Mouse (Mus musculus): Measurements from ENCODE around the gene Ctnnbl1. TPM values are rescaled to one million over a fixed set of nuclear protein-coding genes. Genes with fewer than 3 reads are reported as not detected.

Gene Ctnnbl1
- polyA plus RNA-seq, 1 experiment from 2014 or later, result 53.0 TPM

GRCm38 (mm10) chr2:157746558-157746957 lies 9.4 kb downstream of the Ctnnbl1 start:
- Histone ChIP-seq H3K9ac (ENCODE audit: low read depth, low read length) (no peak overlapping the region), H3K4me2 (ENCODE audit: low read length) (no peak overlapping the region), H3K27me3 (replicated peaks; ENCODE audit: control insufficient read depth, insufficient read depth, low read length) (no peaks in the 10 kb centered on the region), H3K9me3 (ENCODE audit: control insufficient read depth, low read length) (no peaks in the 10 kb centered on the region), H3K4me1 (ENCODE audit: control insufficient read depth, insufficient read depth, low read depth, low read length) (peaks cover 13% of the 10 kb centered on the region), H3K36me3 (ENCODE audit: control insufficient read depth, insufficient read depth, low read length) (no peaks in the 10 kb centered on the region), H3K4me3 (ENCODE audit: low read length) (no peak overlapping the region), H3K27ac (ENCODE audit: low read depth, low read length) (no peak overlapping the region)
- WGBS, result 73% methylated on average over 9 of the region's 9 CpGs
- ATAC-seq, result no peak

DNA sequence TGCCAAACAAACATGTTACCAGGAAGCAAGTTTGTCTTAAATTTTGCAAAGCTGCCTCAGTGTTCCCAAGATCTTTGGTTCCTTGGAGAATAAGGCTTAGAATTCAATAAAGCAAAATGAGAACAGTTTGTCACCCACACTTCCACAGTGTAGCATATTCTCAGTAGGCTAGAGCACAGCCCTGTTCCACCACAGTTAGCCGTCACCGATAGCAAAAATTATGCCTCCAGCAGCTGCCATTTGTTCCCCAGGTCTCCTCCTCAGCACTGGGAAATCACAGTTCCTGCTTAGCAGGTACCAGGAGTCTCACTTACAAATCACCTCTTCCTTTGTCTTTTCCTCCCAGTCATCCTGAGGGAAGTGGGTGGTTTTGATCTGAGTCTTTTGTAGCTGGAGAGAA lies 10.8 kb downstream of the Ctnnbl1 start:
- Histone ChIP-seq H3K36me3 (ENCODE audit: control insufficient read depth, insufficient read depth, low read length) (no peaks in the 10 kb centered on the region), H3K27me3 (replicated peaks; ENCODE audit: control insufficient read depth, insufficient read depth, low read length) (no peaks in the 10 kb centered on the region), H3K4me2 (ENCODE audit: low read length) (no peak overlapping the region), H3K27ac (ENCODE audit: low read depth, low read length) (peak overlapping the region; percentile 27; the same call in 1 of the 2 replicates), H3K9me3 (ENCODE audit: control insufficient read depth, low read length) (no peaks in the 10 kb centered on the region), H3K4me3 (ENCODE audit: low read length) (no peak overlapping the region), H3K9ac (ENCODE audit: low read depth, low read length) (no peak overlapping the region), H3K4me1 (ENCODE audit: control insufficient read depth, insufficient read depth, low read depth, low read length) (peaks cover 27% of the 10 kb centered on the region)
- WGBS, result 70% methylated on average over 2 of the region's 2 CpGs
- no peak for ATAC-seq

DNA sequence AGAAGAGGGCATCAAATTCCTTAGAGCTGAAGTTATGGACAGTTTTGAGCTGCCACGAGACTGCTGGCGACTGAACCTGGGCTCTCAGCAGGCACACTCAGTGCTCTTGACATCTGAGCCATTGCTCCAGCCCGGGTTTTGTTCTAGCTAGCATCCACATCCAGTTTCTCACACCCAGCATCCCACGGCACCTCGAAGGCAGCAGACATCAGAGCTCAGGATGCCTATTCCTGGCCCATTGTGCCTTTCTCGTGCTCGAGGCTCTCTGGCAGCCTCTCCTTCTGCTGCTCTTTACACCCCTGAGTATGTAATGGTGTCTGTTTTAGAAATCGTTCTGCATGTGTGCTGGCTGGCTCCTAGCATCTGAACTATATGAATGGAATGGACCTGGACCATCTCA lies 13.3 kb downstream of the Ctnnbl1 start:
- H3K36me3 ChIP-seq (ENCODE audit: control insufficient read depth, insufficient read depth, low read length), result no peaks in the 10 kb centered on the region

GRCm38 (mm10) chr2:157750926-157751588 lies 13.9 kb downstream of the Ctnnbl1 start:
- H3K9ac ChIP-seq (ENCODE audit: low read depth, low read length), result peak overlapping the region; percentile 43; the same call in 1 of the 2 replicates
- no peaks in the 10 kb centered on the region for H3K36me3 ChIP-seq (ENCODE audit: control insufficient read depth, insufficient read depth, low read length)
- no peaks in the 10 kb centered on the region for H3K27me3 ChIP-seq (replicated peaks; ENCODE audit: control insufficient read depth, insufficient read depth, low read length)
- WGBS, result 54% methylated on average over 12 of the region's 12 CpGs
- H3K4me2 ChIP-seq (ENCODE audit: low read length), result no peak overlapping the region
- peak overlapping the region; percentile 79 for H3K27ac ChIP-seq (ENCODE audit: low read depth, low read length)
- no peaks in the 10 kb centered on the region for H3K9me3 ChIP-seq (ENCODE audit: control insufficient read depth, low read length)
- peaks cover 32% of the 10 kb centered on the region for H3K4me1 ChIP-seq (ENCODE audit: control insufficient read depth, insufficient read depth, low read depth, low read length)
- H3K4me3 ChIP-seq (ENCODE audit: low read length), result no peak overlapping the region
- ATAC-seq, result no peak

More for the DNA sequence above, 13.3 kb downstream of the Ctnnbl1 start:
- Histone ChIP-seq H3K4me3 (ENCODE audit: low read length) (no peak overlapping the region), H3K27me3 (replicated peaks; ENCODE audit: control insufficient read depth, insufficient read depth, low read length) (no peaks in the 10 kb centered on the region), H3K4me1 (ENCODE audit: control insufficient read depth, insufficient read depth, low read depth, low read length) (peaks cover 32% of the 10 kb centered on the region), H3K9ac (ENCODE audit: low read depth, low read length) (no peak overlapping the region), H3K27ac (ENCODE audit: low read depth, low read length) (peak overlapping the region; percentile 49), H3K4me2 (ENCODE audit: low read length) (no peak overlapping the region), H3K9me3 (ENCODE audit: control insufficient read depth, low read length) (no peaks in the 10 kb centered on the region)
- no peak for ATAC-seq
- 59% methylated on average over 8 of the region's 8 CpGs for WGBS

DNA sequence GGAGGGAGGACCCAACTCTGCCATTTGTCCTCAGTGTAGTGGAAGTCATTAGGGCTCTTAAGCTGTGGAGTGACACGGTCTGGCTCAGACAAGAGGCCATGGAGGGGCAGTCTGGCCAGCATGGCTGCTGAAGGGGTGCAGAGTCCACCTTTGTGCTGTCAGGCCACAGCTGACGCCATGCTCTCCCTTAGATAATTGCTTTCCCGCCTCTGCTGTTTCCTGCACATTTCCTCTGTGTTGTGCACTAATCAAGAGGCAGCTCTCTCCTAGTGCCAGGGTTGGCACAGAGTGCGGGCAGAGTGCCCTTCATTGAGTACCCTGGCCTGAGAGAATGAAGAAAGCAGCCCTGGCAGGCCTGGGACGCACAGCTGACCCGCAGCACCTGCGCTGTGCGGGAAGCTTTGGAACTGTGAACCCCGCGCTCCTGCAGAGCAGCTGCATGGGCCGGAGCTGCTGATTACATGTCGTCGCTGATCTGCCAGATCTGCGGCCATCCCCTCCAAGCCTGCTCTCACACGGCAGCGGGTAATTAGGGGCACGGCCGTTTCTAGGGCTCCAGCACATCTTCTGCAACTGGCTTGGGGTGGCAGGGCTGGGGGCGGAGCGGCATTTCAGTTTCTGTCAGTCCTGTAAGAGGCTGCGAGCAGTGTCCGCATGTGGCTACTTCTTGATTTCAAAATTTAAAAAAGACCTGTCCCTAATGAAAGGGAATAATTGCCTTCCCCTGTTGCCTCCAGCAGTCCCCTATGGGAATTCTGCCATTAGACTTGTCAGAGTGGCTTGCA lies 14.6 kb downstream of the Ctnnbl1 start:
- no peaks in the 10 kb centered on the region for H3K36me3 ChIP-seq (ENCODE audit: control insufficient read depth, insufficient read depth, low read length)
- peak; percentile 90 for ATAC-seq
- WGBS, result 23% methylated on average over 22 of the region's 22 CpGs
- H3K9me3 ChIP-seq (ENCODE audit: control insufficient read depth, low read length), result no peaks in the 10 kb centered on the region
- peak overlapping the region; percentile 43; the same call in 1 of the 2 replicates for H3K9ac ChIP-seq (ENCODE audit: low read depth, low read length)
- peak overlapping the region; percentile 79 for H3K27ac ChIP-seq (ENCODE audit: low read depth, low read length)
- peak overlapping the region; percentile 43 for H3K4me2 ChIP-seq (ENCODE audit: low read length)
- H3K27me3 ChIP-seq (replicated peaks; ENCODE audit: control insufficient read depth, insufficient read depth, low read length), result no peaks in the 10 kb centered on the region
- no peak overlapping the region for H3K4me3 ChIP-seq (ENCODE audit: low read length)
- peaks cover 32% of the 10 kb centered on the region for H3K4me1 ChIP-seq (ENCODE audit: control insufficient read depth, insufficient read depth, low read depth, low read length)

DNA sequence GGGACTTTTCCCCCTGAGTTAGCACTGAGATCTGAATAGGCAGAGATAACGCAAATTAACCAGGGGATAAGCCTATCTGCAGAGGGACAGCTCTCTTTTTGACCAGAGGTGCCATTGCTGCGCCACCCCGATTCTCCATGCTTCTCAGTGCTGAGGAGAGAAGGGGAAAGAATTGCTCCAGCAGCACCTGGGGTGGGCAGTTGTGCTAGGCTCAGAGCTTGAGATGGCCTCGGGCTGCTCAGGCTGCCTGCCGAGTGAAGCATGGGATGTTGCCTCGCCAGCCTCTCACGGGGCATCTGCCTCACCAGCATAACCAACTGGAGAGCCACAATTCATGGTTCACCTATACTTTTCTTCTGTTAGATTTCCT lies 15.2 kb downstream of the Ctnnbl1 start:
- Histone ChIP-seq H3K9me3 (ENCODE audit: control insufficient read depth, low read length) (no peaks in the 10 kb centered on the region), H3K36me3 (ENCODE audit: control insufficient read depth, insufficient read depth, low read length) (no peaks in the 10 kb centered on the region), H3K4me1 (ENCODE audit: control insufficient read depth, insufficient read depth, low read depth, low read length) (peaks cover 32% of the 10 kb centered on the region), H3K4me2 (ENCODE audit: low read length) (peak overlapping the region; percentile 43; the same call in 1 of the 2 replicates), H3K27me3 (replicated peaks; ENCODE audit: control insufficient read depth, insufficient read depth, low read length) (no peaks in the 10 kb centered on the region), H3K9ac (ENCODE audit: low read depth, low read length) (peak overlapping the region; percentile 39), H3K4me3 (ENCODE audit: low read length) (no peak overlapping the region), H3K27ac (ENCODE audit: low read depth, low read length) (peak overlapping the region; percentile 79)
- WGBS, result 47% methylated on average over 7 of the region's 7 CpGs
- no peak for ATAC-seq

DNA sequence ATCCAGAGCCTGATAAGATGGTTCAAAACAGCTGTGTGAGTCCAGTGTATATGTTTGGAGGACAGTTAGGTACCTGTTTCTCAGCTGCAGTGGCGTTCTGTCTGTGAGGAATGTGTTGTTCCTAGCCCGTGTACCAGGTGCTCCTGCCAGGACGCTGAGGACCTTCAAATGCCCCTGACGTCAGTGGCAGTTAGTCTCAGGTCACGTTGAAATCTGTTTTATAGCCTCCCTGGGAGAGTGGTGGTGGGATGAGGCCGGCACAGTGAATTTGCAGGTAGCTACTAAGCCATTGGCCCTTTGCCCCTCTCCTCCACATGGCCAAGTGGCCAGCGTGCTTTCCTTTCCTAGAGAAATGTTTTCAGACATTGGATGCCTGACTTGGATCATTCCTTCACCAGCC lies 18.6 kb downstream of the Ctnnbl1 start:
- Histone ChIP-seq H3K4me1 (ENCODE audit: control insufficient read depth, insufficient read depth, low read depth, low read length) (peaks cover 26% of the 10 kb centered on the region), H3K9me3 (ENCODE audit: control insufficient read depth, low read length) (no peaks in the 10 kb centered on the region), H3K4me2 (ENCODE audit: low read length) (no peak overlapping the region), H3K27ac (ENCODE audit: low read depth, low read length) (peak overlapping the region; percentile 39; the same call in 1 of the 2 replicates), H3K27me3 (replicated peaks; ENCODE audit: control insufficient read depth, insufficient read depth, low read length) (no peaks in the 10 kb centered on the region), H3K36me3 (ENCODE audit: control insufficient read depth, insufficient read depth, low read length) (no peaks in the 10 kb centered on the region), H3K9ac (ENCODE audit: low read depth, low read length) (no peak overlapping the region), H3K4me3 (ENCODE audit: low read length) (no peak overlapping the region)
- 77% methylated on average over 7 of the region's 7 CpGs for WGBS
- no peak for ATAC-seq

GRCm38 (mm10) chr2:157756193-157756592 lies 19.0 kb downstream of the Ctnnbl1 start:
- 80% methylated on average over 7 of the region's 7 CpGs for WGBS
- no peak for ATAC-seq
- H3K4me2 ChIP-seq (ENCODE audit: low read length), result no peak overlapping the region
- H3K36me3 ChIP-seq (ENCODE audit: control insufficient read depth, insufficient read depth, low read length), result no peaks in the 10 kb centered on the region
- no peak overlapping the region for H3K9ac ChIP-seq (ENCODE audit: low read depth, low read length)
- H3K4me3 ChIP-seq (ENCODE audit: low read length), result no peak overlapping the region
- H3K27ac ChIP-seq (ENCODE audit: low read depth, low read length), result no peak overlapping the region; the same call in 1 of the 2 replicates
- H3K9me3 ChIP-seq (ENCODE audit: control insufficient read depth, low read length), result no peaks in the 10 kb centered on the region
- H3K27me3 ChIP-seq (replicated peaks; ENCODE audit: control insufficient read depth, insufficient read depth, low read length), result no peaks in the 10 kb centered on the region
- H3K4me1 ChIP-seq (ENCODE audit: control insufficient read depth, insufficient read depth, low read depth, low read length), result peaks cover 22% of the 10 kb centered on the region

DNA sequence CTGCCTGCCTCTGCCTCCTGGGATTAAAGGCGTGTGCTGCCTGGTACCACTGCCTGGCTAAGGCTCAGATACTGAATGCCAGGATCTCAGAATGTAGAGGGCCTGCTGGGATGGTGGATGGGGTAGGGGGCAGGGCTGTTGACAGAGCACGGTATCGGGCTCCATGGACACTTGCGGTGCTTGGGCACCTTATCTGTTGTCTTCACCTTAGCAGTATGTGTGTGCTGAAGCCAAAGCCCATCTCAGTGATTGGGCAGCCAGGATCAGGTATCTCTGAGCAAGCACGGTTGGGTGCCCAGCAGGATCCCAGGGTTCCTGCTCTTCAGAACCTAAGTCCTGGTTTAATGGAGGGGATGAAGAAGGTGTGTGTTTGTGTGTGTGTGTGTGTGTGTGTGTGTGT lies 21.2 kb downstream of the Ctnnbl1 start:
- Histone ChIP-seq H3K4me1 (ENCODE audit: control insufficient read depth, insufficient read depth, low read depth, low read length) (peaks cover 4% of the 10 kb centered on the region), H3K4me3 (ENCODE audit: low read length) (no peak overlapping the region), H3K27ac (ENCODE audit: low read depth, low read length) (no peak overlapping the region), H3K36me3 (ENCODE audit: control insufficient read depth, insufficient read depth, low read length) (no peaks in the 10 kb centered on the region), H3K9me3 (ENCODE audit: control insufficient read depth, low read length) (no peaks in the 10 kb centered on the region), H3K4me2 (ENCODE audit: low read length) (no peak overlapping the region), H3K27me3 (replicated peaks; ENCODE audit: control insufficient read depth, insufficient read depth, low read length) (no peaks in the 10 kb centered on the region), H3K9ac (ENCODE audit: low read depth, low read length) (no peak overlapping the region)
- ATAC-seq, result no peak
- 92% methylated on average over 5 of the region's 5 CpGs for whole genome bisulfite sequencing

All from hindbrain, embryonic 16.5 days (tissue).